Mouse (Mus musculus) G1E-ER4 (cell line): ENCODE data around the gene Gm11567. TPM values are rescaled to one million over a fixed set of nuclear protein-coding genes. Genes with fewer than 3 reads are reported as not detected.
"Not testable (repeated sequence)": the region's sequence is repeated elsewhere in the genome, so short reads cannot be mapped to it uniquely, and the experiment has no call there.

Experiments used
- GATA1 ChIP-seq: IDR thresholded peaks from one replicate; pipeline ENCODE4 v1.8.0; 2012; ENCODE audit warnings: low read length, inconsistent platforms
- polyA plus RNA-seq: library from polyadenylated mRNA; stranded (reverse); fragments of >175 nt; gene quantifications from 2 replicates; pipeline ENCODE4 v1.2.3, GENCODE M21; 2012

Gene Gm11567
- polyA plus RNA-seq, result not detected in 2 replicates

GRCm38 (mm10) chr11:99878887-99879286 is at the start of gene Gm11567:
TSS of gene Gm11567 (plus strand) at chr11:99879187.
- not testable (repeated sequence) for TF ChIP-seq GATA1

GRCm38 (mm10) chr11:99837966-99838365 is 41.0 kb upstream of the Gm11567 start, which contains the start of gene 2300003K06Rik:
TSS of gene 2300003K06Rik (minus strand) at chr11:99838066.
- no peak for TF ChIP-seq GATA1

- TF ChIP-seq GATA1, result no peak
These were observed 36.8 kb upstream of the Gm11567 start for GRCm38 (mm10) chr11:99842185-99842584.

GRCm38 (mm10) chr11:99846746-99847145 is 32.2 kb upstream of the Gm11567 start:
- TF ChIP-seq GATA1, result no peak

GRCm38 (mm10) chr11:99851508-99851907 is 27.5 kb upstream of the Gm11567 start, which contains the start of gene Krtap4-16:
TSS of gene Krtap4-16 (minus strand) at chr11:99851608.
- TF ChIP-seq GATA1, result no peak

- TF ChIP-seq GATA1, result no peak
These were observed 24.9 kb upstream of the Gm11567 start for GRCm38 (mm10) chr11:99854121-99854520.

- no peak for TF ChIP-seq GATA1
These were observed 21.4 kb upstream of the Gm11567 start, which contains the start of gene Gm11568 for GRCm38 (mm10) chr11:99857617-99858016. TSS of gene Gm11568 (plus strand) at chr11:99857917.

GRCm38 (mm10) chr11:99858761-99859160 is 20.2 kb upstream of the Gm11567 start:
- no peak for TF ChIP-seq GATA1

- TF ChIP-seq GATA1, result not testable (repeated sequence)
These were observed 14.8 kb upstream of the Gm11567 start, which contains the start of gene Gm11559 for GRCm38 (mm10) chr11:99864176-99864575. TSS of gene Gm11559 (plus strand) at chr11:99864476.

GRCm38 (mm10) chr11:99873089-99873488 is 5.9 kb upstream of the Gm11567 start, which contains the start of gene Krtap9-1:
TSS of gene Krtap9-1 (plus strand) at chr11:99873389.
- TF ChIP-seq GATA1, result not testable (repeated sequence)

- TF ChIP-seq GATA1, result no peak
These were observed 28.6 kb downstream of the Gm11567 start, which contains the start of gene Krtap31-1 for GRCm38 (mm10) chr11:99907620-99908019. TSS of gene Krtap31-1 (plus strand) at chr11:99907920.

GRCm38 (mm10) chr11:99914451-99914850 is 35.5 kb downstream of the Gm11567 start, which contains the start of gene Gm11565:
TSS of gene Gm11565 (plus strand) at chr11:99914751.
- TF ChIP-seq GATA1, result no peak

Other genes with a start within 250 kb of the Gm11567 start
- gene Krtap4-2, start 244.1 kb upstream of the Gm11567 start, polyA plus RNA-seq, result not detected in 2 replicates
- gene Krtap4-7, start 235.1 kb upstream of the Gm11567 start, polyA plus RNA-seq, result not detected in 2 replicates
- not detected in 2 replicates for gene Gm11555, start 229.0 kb upstream of the Gm11567 start, polyA plus RNA-seq
- not detected in 2 replicates for gene Gm11563, start 220.2 kb upstream of the Gm11567 start, polyA plus RNA-seq
- not detected in 2 replicates for gene Krtap4-6, start 213.2 kb upstream of the Gm11567 start, polyA plus RNA-seq
- not detected in 2 replicates for gene Gm14190, start 188.4 kb upstream of the Gm11567 start, polyA plus RNA-seq
- not detected in 2 replicates for gene Gm14180, start 144.9 kb upstream of the Gm11567 start, polyA plus RNA-seq
- gene Gm11595, start 106.3 kb upstream of the Gm11567 start, polyA plus RNA-seq, result not detected in 2 replicates
- not detected in 2 replicates for gene Krtap4-8, start 98.5 kb upstream of the Gm11567 start, polyA plus RNA-seq
- gene Krtap4-9, start 94.0 kb upstream of the Gm11567 start, polyA plus RNA-seq, result not detected in 2 replicates
- gene Gm11596, start 85.7 kb upstream of the Gm11567 start, polyA plus RNA-seq, result not detected in 2 replicates
- gene Gm11569, start 80.3 kb upstream of the Gm11567 start, polyA plus RNA-seq, result not detected in 2 replicates
- gene Gm11554, start 74.7 kb upstream of the Gm11567 start, polyA plus RNA-seq, result not detected in 2 replicates
- not detected in 2 replicates for gene Krtap4-13, start 69.3 kb upstream of the Gm11567 start, polyA plus RNA-seq
- gene Gm11564, start 63.5 kb upstream of the Gm11567 start, polyA plus RNA-seq, result not detected in 2 replicates
- gene 2300003K06Rik, start 41.1 kb upstream of the Gm11567 start, polyA plus RNA-seq, result not detected in 2 replicates
- gene Krtap4-16, start 27.6 kb upstream of the Gm11567 start, polyA plus RNA-seq, result not detected in 2 replicates
- gene Gm11568, start 21.3 kb upstream of the Gm11567 start, polyA plus RNA-seq, result not detected in 2 replicates
- not detected in 2 replicates for gene Gm11559, start 14.7 kb upstream of the Gm11567 start, polyA plus RNA-seq
- not detected in 2 replicates for gene Krtap9-1, start 5.8 kb upstream of the Gm11567 start, polyA plus RNA-seq
- gene Krtap31-1, start 28.7 kb downstream of the Gm11567 start, polyA plus RNA-seq, result not detected in 2 replicates
- gene Gm11565, start 35.6 kb downstream of the Gm11567 start, polyA plus RNA-seq, result not detected in 2 replicates
- gene Krtap31-2, start 57.1 kb downstream of the Gm11567 start, polyA plus RNA-seq, result not detected in 2 replicates
- not detected in 2 replicates for gene Krtap9-5, start 69.3 kb downstream of the Gm11567 start, polyA plus RNA-seq
- not detected in 2 replicates for gene Krtap29-1, start 99.9 kb downstream of the Gm11567 start, polyA plus RNA-seq
- not detected in 2 replicates for gene Krtap16-1, start 107.4 kb downstream of the Gm11567 start, polyA plus RNA-seq
- gene Krtap17-1, start 114.8 kb downstream of the Gm11567 start, polyA plus RNA-seq, result not detected in 2 replicates
- gene Krt33a, start 137.0 kb downstream of the Gm11567 start, polyA plus RNA-seq, result not detected in 2 replicates
- not detected in 2 replicates for gene Krt33b, start 150.7 kb downstream of the Gm11567 start, polyA plus RNA-seq
- not detected in 2 replicates for gene Krt34, start 162.4 kb downstream of the Gm11567 start, polyA plus RNA-seq
- not detected in 2 replicates for gene Krt31, start 171.4 kb downstream of the Gm11567 start, polyA plus RNA-seq
- not detected in 2 replicates for gene Krt32, start 209.0 kb downstream of the Gm11567 start, polyA plus RNA-seq
- not detected in 2 replicates for gene Krt35, start 217.1 kb downstream of the Gm11567 start, polyA plus RNA-seq
- gene Krt36, start 226.4 kb downstream of the Gm11567 start, polyA plus RNA-seq, result not detected in 2 replicates
- not detected in 2 replicates for gene Krt13, start 242.4 kb downstream of the Gm11567 start, polyA plus RNA-seq